Mouse (Mus musculus): ENCODE data around the gene Frmpd2.

- no peak for TF ChIP-seq CTCF (IDR thresholded peaks at IDR 0.05; ENCODE audit: control insufficient read depth, insufficient read depth, insufficient read length)
- no peak for TF ChIP-seq USF1 (IDR thresholded peaks at IDR 0.05; ENCODE audit: low read depth)
- no peak for TF ChIP-seq FOSL1 (IDR thresholded peaks at IDR 0.05; ENCODE audit: insufficient read depth, low read length, poor library complexity, severe bottlenecking)
- TF ChIP-seq MAX (IDR thresholded peaks at IDR 0.05) = no peak
- no peak for TF ChIP-seq MYOG (IDR thresholded peaks at IDR 0.05; ENCODE audit: control insufficient read depth, extremely low read depth, insufficient read length)
- TF ChIP-seq MYOD1 (IDR thresholded peaks at IDR 0.05; ENCODE audit: control insufficient read depth, insufficient read length, low read depth) = no peak
- TF ChIP-seq CEBPB (IDR thresholded peaks at IDR 0.05; ENCODE audit: low read depth) = no peak
Measured at GRCm38 (mm10) chr14:33424124-33424523, 47.4 kb upstream of the Frmpd2 start.

All from C2C12 (cell line).